Mouse (Mus musculus) thymus, adult 18-20 months (tissue): ENCODE measurements around the gene Aars2.
A peak's percentile ranks its signal among the peaks of the same experiment; 100 is the strongest.

Experiments used
- DNase-seq, 2 experiments: peaks; one replicate each; pipeline ENCODE4 v3.0.0; 2022; ENCODE audit warnings: mixed read lengths in 2 of 2

The Aars2 gene

GRCm38 (mm10) chr17:45544001-45544872 lies 37.6 kb downstream of the Aars2 start:
- no peak for DNase-seq

- DNase-seq: no peak
These were observed 38.2 kb downstream of the Aars2 start for GRCm38 (mm10) chr17:45544873-45545277.

GRCm38 (mm10) chr17:45545278-45545961 lies 38.8 kb downstream of the Aars2 start:
- no peak for DNase-seq

- DNase-seq: no peak
These were observed 40.3 kb downstream of the Aars2 start for GRCm38 (mm10) chr17:45546941-45547340.

- DNase-seq: no peak
These were observed 41.0 kb downstream of the Aars2 start for GRCm38 (mm10) chr17:45547461-45548190.

GRCm38 (mm10) chr17:45548541-45549512 lies 42.2 kb downstream of the Aars2 start:
- peak in 1 of 2 experiments; percentile 37 for DNase-seq

GRCm38 (mm10) chr17:45549617-45550181 lies 43.1 kb downstream of the Aars2 start, which contains the start of gene Tmem151b:
Gene Tmem151b (minus strand): TSS chr17:45549677.
- no peak for DNase-seq

- DNase-seq: no peak
These were observed 43.6 kb downstream of the Aars2 start for GRCm38 (mm10) chr17:45550253-45550652.

- DNase-seq: no peak
These were observed 44.7 kb downstream of the Aars2 start for GRCm38 (mm10) chr17:45551249-45551796.

- DNase-seq: peak; percentile 66 to 72
These were observed 45.3 kb downstream of the Aars2 start for GRCm38 (mm10) chr17:45551816-45552451.

- DNase-seq: no peak
These were observed 46.4 kb downstream of the Aars2 start for GRCm38 (mm10) chr17:45553065-45553464.

GRCm38 (mm10) chr17:45554420-45554819 lies 47.8 kb downstream of the Aars2 start:
- no peak for DNase-seq

GRCm38 (mm10) chr17:45555452-45556106 lies 48.9 kb downstream of the Aars2 start, which contains the start of gene Nfkbie:
Gene Nfkbie (plus strand): TSS chr17:45555703.
- DNase-seq: peak; percentile 94 to 95

GRCm38 (mm10) chr17:45556107-45556489 lies 49.5 kb downstream of the Aars2 start:
- peak in 1 of 2 experiments; percentile 38 for DNase-seq

- peak in 1 of 2 experiments; percentile 35 for DNase-seq
These were observed 50.0 kb downstream of the Aars2 start for GRCm38 (mm10) chr17:45556514-45557245.

- peak in 1 of 2 experiments; percentile 42 for DNase-seq
These were observed 50.7 kb downstream of the Aars2 start for GRCm38 (mm10) chr17:45557246-45557824.

GRCm38 (mm10) chr17:45557998-45558862 lies 51.6 kb downstream of the Aars2 start:
- DNase-seq: peak in 1 of 2 experiments; percentile 65
